Mouse (Mus musculus): ENCODE data around the gene Tfrc. TPM values are rescaled to one million over a fixed set of nuclear protein-coding genes. Genes with fewer than 3 reads are reported as not detected.
"Not testable (repeated sequence)": the region's sequence is repeated elsewhere in the genome, so short reads cannot be mapped to it uniquely, and the experiment has no call there.

Tfrc gene
- polyA plus RNA-seq, 1 experiment = 25.1 TPM

DNA sequence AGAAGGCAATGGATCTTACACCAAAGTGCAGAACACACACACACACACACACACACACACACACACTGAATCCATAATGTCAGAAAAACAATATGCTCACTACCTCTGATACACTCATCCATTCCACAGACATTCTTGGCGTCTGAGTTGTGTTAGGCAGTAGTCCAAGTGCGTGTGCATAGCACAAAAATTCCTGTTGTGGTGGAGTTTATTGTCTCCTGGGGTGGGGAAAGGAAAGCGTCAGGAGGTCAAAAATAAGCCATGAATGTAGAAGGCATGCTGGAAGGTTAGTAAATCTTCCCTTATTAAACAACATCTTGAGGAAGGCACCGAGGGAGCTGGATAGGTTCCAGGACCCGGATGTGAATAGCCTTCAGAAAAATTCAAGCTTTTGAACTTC, 31.4 kb downstream of the Tfrc start:
- H3K79me2 ChIP-seq (ENCODE audit: control insufficient read depth, insufficient read depth) = peaks cover 11% of the 10 kb centered on the region

GRCm38 (mm10) chr16:32640683-32641082, 32.0 kb downstream of the Tfrc start:
- H3K79me3 ChIP-seq (ENCODE audit: low read depth); H3ac ChIP-seq (ENCODE audit: control insufficient read depth, insufficient read length, low read depth); H3K36me3 ChIP-seq (ENCODE audit: control insufficient read depth, insufficient read depth); H3K27me3 ChIP-seq (ENCODE audit: control insufficient read depth, insufficient read depth, insufficient read length); H3K4me3 ChIP-seq (ENCODE audit: insufficient read depth, poor library complexity, severe bottlenecking): not testable (repeated sequence)
- H3K79me2 ChIP-seq (ENCODE audit: control insufficient read depth, insufficient read depth) = peaks cover 17% of the 10 kb centered on the region

More for the DNA sequence above, 31.4 kb downstream of the Tfrc start:
- Histone ChIP-seq H3K27me3 (ENCODE audit: control insufficient read depth, insufficient read depth, insufficient read length) (no peaks in the 10 kb centered on the region), H3K36me3 (ENCODE audit: control insufficient read depth, insufficient read depth) (no peaks in the 10 kb centered on the region), H3K4me3 (ENCODE audit: insufficient read depth, poor library complexity, severe bottlenecking) (no peak overlapping the region), H3K79me3 (ENCODE audit: low read depth) (peaks cover 5% of the 10 kb centered on the region), H3ac (ENCODE audit: control insufficient read depth, insufficient read length, low read depth) (no peak overlapping the region)
- no peak for TF ChIP-seq USF1 (IDR thresholded peaks at IDR 0.05; ENCODE audit: low read depth)
- no peak for TF ChIP-seq MYOG (IDR thresholded peaks at IDR 0.05; ENCODE audit: control insufficient read depth, extremely low read depth, insufficient read length)
- peak; percentile 65 for TF ChIP-seq MAX (IDR thresholded peaks at IDR 0.05)
- peak; percentile 28 for TF ChIP-seq MYOD1 (IDR thresholded peaks at IDR 0.05; ENCODE audit: control insufficient read depth, insufficient read length, low read depth)
- TF ChIP-seq FOSL1 (IDR thresholded peaks at IDR 0.05; ENCODE audit: insufficient read depth, low read length, poor library complexity, severe bottlenecking) = peak; percentile 48
- no peak for TF ChIP-seq CEBPB (IDR thresholded peaks at IDR 0.05; ENCODE audit: low read depth)
- TF ChIP-seq CTCF (IDR thresholded peaks at IDR 0.05; ENCODE audit: control insufficient read depth, insufficient read depth, insufficient read length) = no peak

DNA sequence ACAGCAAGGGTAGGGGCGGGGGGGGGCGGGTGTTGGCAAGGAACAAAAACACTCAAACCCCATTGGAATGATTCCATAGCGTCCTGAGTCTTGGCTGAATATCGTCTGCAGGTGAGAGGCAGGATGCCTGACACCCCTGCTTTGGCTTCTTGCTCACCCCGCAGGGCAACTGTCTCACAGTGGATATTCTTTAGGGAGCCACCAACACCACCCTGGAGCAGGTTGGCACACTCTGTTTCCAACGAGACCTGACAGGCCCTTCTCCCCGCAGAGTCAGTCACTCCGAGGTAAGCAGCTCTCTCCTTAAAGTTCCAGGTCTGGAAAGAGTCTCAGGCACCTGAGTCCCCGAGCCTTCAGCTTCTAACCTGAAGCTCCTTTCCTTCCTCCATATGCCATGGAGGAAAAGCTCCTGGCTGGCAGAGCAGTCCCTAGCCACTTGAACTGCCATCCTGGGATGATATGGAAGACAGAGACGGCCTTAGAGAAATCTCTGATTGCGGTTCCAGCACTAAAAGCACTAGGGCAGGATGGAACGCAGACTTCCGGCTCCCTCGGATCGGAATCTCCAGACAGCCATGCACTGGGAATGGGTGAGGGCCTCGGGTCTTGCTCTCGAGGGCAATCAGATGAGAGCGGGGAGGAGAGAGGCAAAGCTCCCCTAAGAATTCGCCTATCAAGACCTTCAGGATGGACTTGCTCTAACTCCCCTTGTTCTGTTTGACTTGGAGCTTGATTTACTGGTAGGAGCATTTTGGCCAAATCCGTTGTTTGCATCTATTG, 32.9 kb downstream of the Tfrc start:
- no peak overlapping the region for H3K4me3 ChIP-seq (ENCODE audit: insufficient read depth, poor library complexity, severe bottlenecking)
- H3K27me3 ChIP-seq (ENCODE audit: control insufficient read depth, insufficient read depth, insufficient read length) = no peaks in the 10 kb centered on the region
- peaks cover 26% of the 10 kb centered on the region for H3K79me2 ChIP-seq (ENCODE audit: control insufficient read depth, insufficient read depth)
- TF ChIP-seq FOSL1 (IDR thresholded peaks at IDR 0.05; ENCODE audit: insufficient read depth, low read length, poor library complexity, severe bottlenecking) (no peak), CTCF (IDR thresholded peaks at IDR 0.05; ENCODE audit: control insufficient read depth, insufficient read depth, insufficient read length) (no peak), USF1 (IDR thresholded peaks at IDR 0.05; ENCODE audit: low read depth) (no peak), CEBPB (IDR thresholded peaks at IDR 0.05; ENCODE audit: low read depth) (no peak), MAX (IDR thresholded peaks at IDR 0.05) (no peak)
- H3K79me3 ChIP-seq (ENCODE audit: low read depth) = peaks cover 14% of the 10 kb centered on the region
- H3ac ChIP-seq (ENCODE audit: control insufficient read depth, insufficient read length, low read depth) = no peak overlapping the region
- no peaks in the 10 kb centered on the region for H3K36me3 ChIP-seq (ENCODE audit: control insufficient read depth, insufficient read depth)

- Histone ChIP-seq H3ac (ENCODE audit: control insufficient read depth, insufficient read length, low read depth) (no peak overlapping the region), H3K27me3 (ENCODE audit: control insufficient read depth, insufficient read depth, insufficient read length) (no peaks in the 10 kb centered on the region), H3K36me3 (ENCODE audit: control insufficient read depth, insufficient read depth) (no peaks in the 10 kb centered on the region), H3K4me3 (ENCODE audit: insufficient read depth, poor library complexity, severe bottlenecking) (no peak overlapping the region), H3K79me3 (ENCODE audit: low read depth) (peaks cover 21% of the 10 kb centered on the region), H3K79me2 (ENCODE audit: control insufficient read depth, insufficient read depth) (peaks cover 33% of the 10 kb centered on the region)
- TF ChIP-seq CEBPB (IDR thresholded peaks at IDR 0.05; ENCODE audit: low read depth) (no peak), MYOG (IDR thresholded peaks at IDR 0.05; ENCODE audit: control insufficient read depth, extremely low read depth, insufficient read length) (no peak), MYOD1 (IDR thresholded peaks at IDR 0.05; ENCODE audit: control insufficient read depth, insufficient read length, low read depth) (no peak), CTCF (IDR thresholded peaks at IDR 0.05; ENCODE audit: control insufficient read depth, insufficient read depth, insufficient read length) (no peak), USF1 (IDR thresholded peaks at IDR 0.05; ENCODE audit: low read depth) (no peak), MAX (IDR thresholded peaks at IDR 0.05) (no peak), FOSL1 (IDR thresholded peaks at IDR 0.05; ENCODE audit: insufficient read depth, low read length, poor library complexity, severe bottlenecking) (no peak)
These were observed 33.6 kb downstream of the Tfrc start for GRCm38 (mm10) chr16:32642280-32642679.

DNA sequence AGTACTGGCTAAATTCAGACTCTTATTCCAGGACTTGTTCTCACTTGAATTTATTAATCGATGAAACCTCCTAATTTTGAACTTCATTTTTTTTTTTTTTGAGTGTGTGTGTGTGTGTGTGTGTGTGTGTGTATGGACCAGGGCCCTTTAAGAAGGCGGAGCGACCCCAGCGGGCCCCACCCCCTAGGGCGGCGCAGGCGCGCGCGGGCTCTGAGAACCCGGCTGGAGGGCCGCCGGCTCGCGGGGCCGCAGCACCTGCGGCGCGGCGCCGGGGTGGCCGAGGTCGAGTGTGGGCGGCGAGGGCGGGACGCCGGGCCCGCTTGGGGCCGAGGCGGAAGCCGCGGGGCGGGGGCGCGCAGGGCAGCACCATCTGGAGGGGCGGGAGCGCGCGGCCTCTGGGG, 34.9 kb downstream of the Tfrc start, which contains the start of gene Tnk2:
Gene Tnk2, plus strand, starts transcription at position 214 of the 401 bp plus-strand sequence.
- H3K79me2 ChIP-seq (ENCODE audit: control insufficient read depth, insufficient read depth) = peaks cover 47% of the 10 kb centered on the region
- H3K79me3 ChIP-seq (ENCODE audit: low read depth) = peaks cover 34% of the 10 kb centered on the region
- H3K27me3 ChIP-seq (ENCODE audit: control insufficient read depth, insufficient read depth, insufficient read length) = no peaks in the 10 kb centered on the region
- TF ChIP-seq MYOD1 (IDR thresholded peaks at IDR 0.05; ENCODE audit: control insufficient read depth, insufficient read length, low read depth) = no peak
- peak; percentile 14 for TF ChIP-seq CTCF (IDR thresholded peaks at IDR 0.05; ENCODE audit: control insufficient read depth, insufficient read depth, insufficient read length)
- no peak for TF ChIP-seq CEBPB (IDR thresholded peaks at IDR 0.05; ENCODE audit: low read depth)
- peak within 1 kb of the TSS; percentile 90 for H3ac ChIP-seq (ENCODE audit: control insufficient read depth, insufficient read length, low read depth)
- H3K36me3 ChIP-seq (ENCODE audit: control insufficient read depth, insufficient read depth) = peaks cover 5% of the 10 kb centered on the region
- H3K4me3 ChIP-seq (ENCODE audit: insufficient read depth, poor library complexity, severe bottlenecking) = peak within 1 kb of the TSS; percentile 63

GRCm38 (mm10) chr16:32644069-32644800, 35.5 kb downstream of the Tfrc start:
- peak overlapping the region; percentile 63 for H3K4me3 ChIP-seq (ENCODE audit: insufficient read depth, poor library complexity, severe bottlenecking)
- H3ac ChIP-seq (ENCODE audit: control insufficient read depth, insufficient read length, low read depth) = peak overlapping the region; percentile 90
- H3K79me3 ChIP-seq (ENCODE audit: low read depth) = peaks cover 40% of the 10 kb centered on the region
- no peaks in the 10 kb centered on the region for H3K27me3 ChIP-seq (ENCODE audit: control insufficient read depth, insufficient read depth, insufficient read length)
- H3K36me3 ChIP-seq (ENCODE audit: control insufficient read depth, insufficient read depth) = peaks cover 5% of the 10 kb centered on the region
- TF ChIP-seq FOSL1 (IDR thresholded peaks at IDR 0.05; ENCODE audit: insufficient read depth, low read length, poor library complexity, severe bottlenecking) (no peak), MYOG (IDR thresholded peaks at IDR 0.05; ENCODE audit: control insufficient read depth, extremely low read depth, insufficient read length) (no peak), MAX (IDR thresholded peaks at IDR 0.05) (no peak), USF1 (IDR thresholded peaks at IDR 0.05; ENCODE audit: low read depth) (no peak), CEBPB (IDR thresholded peaks at IDR 0.05; ENCODE audit: low read depth) (no peak), MYOD1 (IDR thresholded peaks at IDR 0.05; ENCODE audit: control insufficient read depth, insufficient read length, low read depth) (no peak), CTCF (IDR thresholded peaks at IDR 0.05; ENCODE audit: control insufficient read depth, insufficient read depth, insufficient read length) (no peak)
- H3K79me2 ChIP-seq (ENCODE audit: control insufficient read depth, insufficient read depth) = peaks cover 52% of the 10 kb centered on the region

All from C2C12 (cell line).